Mouse (Mus musculus) skeletal muscle tissue, adult 2 months (tissue): Measurements from ENCODE around the gene Inpp4a.

ENCODE experiments used
- DNase-seq: peaks from one replicate; pipeline ENCODE4 v3.0.0-alpha.2; 2012; ENCODE audit warnings: low read depth, low spot score

The Inpp4a gene

GRCm38 (mm10) chr1:37408678-37409077 is 109.0 kb downstream of the Inpp4a start:
- DNase-seq = no peak

- DNase-seq = no peak
These were observed 110.0 kb downstream of the Inpp4a start for GRCm38 (mm10) chr1:37409647-37410046.

- no peak for DNase-seq
These were observed 115.7 kb downstream of the Inpp4a start for GRCm38 (mm10) chr1:37415394-37415793.

- DNase-seq = no peak
These were observed 119.8 kb downstream of the Inpp4a start for GRCm38 (mm10) chr1:37419420-37419819.

- no peak for DNase-seq
These were observed 127.6 kb downstream of the Inpp4a start for GRCm38 (mm10) chr1:37427144-37427875.

- peak; percentile 45 for DNase-seq
These were observed 129.2 kb downstream of the Inpp4a start for GRCm38 (mm10) chr1:37428911-37429310.

- peak; percentile 96 for DNase-seq
These were observed 130.0 kb downstream of the Inpp4a start, which contains the start of the genes Coa5 and Unc50 for GRCm38 (mm10) chr1:37429366-37430296. Gene Coa5 (minus strand): TSS chr1:37430103. Gene Unc50 (plus strand): TSS chr1:37430139.

GRCm38 (mm10) chr1:37430297-37430840 is 130.7 kb downstream of the Inpp4a start:
- no peak for DNase-seq

- no peak for DNase-seq
These were observed 136.8 kb downstream of the Inpp4a start for GRCm38 (mm10) chr1:37436419-37436818.

- no peak for DNase-seq
These were observed 143.5 kb downstream of the Inpp4a start for GRCm38 (mm10) chr1:37442848-37443835.

- DNase-seq = no peak
These were observed 148.9 kb downstream of the Inpp4a start for GRCm38 (mm10) chr1:37448361-37449095.

- DNase-seq = no peak
These were observed 151.6 kb downstream of the Inpp4a start for GRCm38 (mm10) chr1:37451270-37451669.

- DNase-seq = no peak
These were observed 157.9 kb downstream of the Inpp4a start for GRCm38 (mm10) chr1:37457546-37457945.
